Mouse (Mus musculus): Measurements from ENCODE around the gene Hoxd3.

The Hoxd3 gene

GRCm38 (mm10) chr2:74741979-74742277 is 30.2 kb downstream of the Hoxd3 start:
- DNase-seq (ENCODE audit: low spot score in 2 of 2): no peak

- DNase-seq (ENCODE audit: low spot score in 2 of 2): no peak
These were observed 34.0 kb downstream of the Hoxd3 start for GRCm38 (mm10) chr2:74745540-74746297.

GRCm38 (mm10) chr2:74746298-74746921 is 34.7 kb downstream of the Hoxd3 start:
- no peak for DNase-seq (ENCODE audit: low spot score in 2 of 2)

- DNase-seq (ENCODE audit: low spot score in 2 of 2): no peak
These were observed 35.3 kb downstream of the Hoxd3 start for GRCm38 (mm10) chr2:74747006-74747405.

- DNase-seq (ENCODE audit: low spot score in 2 of 2): no peak
These were observed 36.0 kb downstream of the Hoxd3 start for GRCm38 (mm10) chr2:74747661-74748141.

- no peak for DNase-seq (ENCODE audit: low spot score in 2 of 2)
These were observed 36.8 kb downstream of the Hoxd3 start for GRCm38 (mm10) chr2:74748436-74748995.

- no peak for DNase-seq (ENCODE audit: low spot score in 2 of 2)
These were observed 37.8 kb downstream of the Hoxd3 start for GRCm38 (mm10) chr2:74749337-74750121.

- no peak for DNase-seq (ENCODE audit: low spot score in 2 of 2)
These were observed 39.1 kb downstream of the Hoxd3 start for GRCm38 (mm10) chr2:74750731-74751250.

- no peak for DNase-seq (ENCODE audit: low spot score in 2 of 2)
These were observed 40.1 kb downstream of the Hoxd3 start for GRCm38 (mm10) chr2:74751861-74752260.

GRCm38 (mm10) chr2:74752431-74753174 is 40.9 kb downstream of the Hoxd3 start:
- no peak for DNase-seq (ENCODE audit: low spot score in 2 of 2)

- no peak for DNase-seq (ENCODE audit: low spot score in 2 of 2)
These were observed 41.4 kb downstream of the Hoxd3 start for GRCm38 (mm10) chr2:74753175-74753523.

- DNase-seq (ENCODE audit: low spot score in 2 of 2): no peak
These were observed 42.0 kb downstream of the Hoxd3 start for GRCm38 (mm10) chr2:74753711-74754110.

GRCm38 (mm10) chr2:74760146-74760545 is 48.4 kb downstream of the Hoxd3 start:
- no peak for DNase-seq (ENCODE audit: low spot score in 2 of 2)

- no peak for DNase-seq (ENCODE audit: low spot score in 2 of 2)
These were observed 50.2 kb downstream of the Hoxd3 start for GRCm38 (mm10) chr2:74761941-74762340.

- DNase-seq (ENCODE audit: low spot score in 2 of 2): no peak
These were observed 51.0 kb downstream of the Hoxd3 start, which contains the start of gene Hoxd1 for GRCm38 (mm10) chr2:74762522-74763244. Gene Hoxd1, plus strand, starts transcription at chr2:74762980.

GRCm38 (mm10) chr2:74763245-74763735 is 51.6 kb downstream of the Hoxd3 start:
- no peak for DNase-seq (ENCODE audit: low spot score in 2 of 2)

- DNase-seq (ENCODE audit: low spot score in 2 of 2): no peak
These were observed 52.2 kb downstream of the Hoxd3 start for GRCm38 (mm10) chr2:74763976-74764375.

GRCm38 (mm10) chr2:74774359-74774758 is 62.6 kb downstream of the Hoxd3 start:
- DNase-seq (ENCODE audit: low spot score in 2 of 2): no peak

- peak; percentile 35 to 45 for DNase-seq (ENCODE audit: low spot score in 2 of 2)
These were observed 66.0 kb downstream of the Hoxd3 start for GRCm38 (mm10) chr2:74777536-74778275.

- DNase-seq (ENCODE audit: low spot score in 2 of 2): no peak
These were observed 69.7 kb downstream of the Hoxd3 start for GRCm38 (mm10) chr2:74781386-74781785.
